Mouse (Mus musculus) liver, embryonic 12.5 days (tissue): ENCODE measurements around the gene Ankrd17. TPM values are rescaled to one million over a fixed set of nuclear protein-coding genes. Genes with fewer than 3 reads are reported as not detected.

Experiments
- ATAC-seq: fragments of 200-750 bp; cut with Nextera tagmentation; 2 replicates; pipeline ENCODE4 v1.8.0; 2017; ENCODE audit warnings: moderate number of reproducible peaks, mild to moderate bottlenecking, moderate library complexity
- H3K27ac ChIP-seq: fragments of 300-500 bp; sonication (generic); 2 replicates; pipeline ENCODE4 v1.5.1; 2016; ENCODE audit warnings: mild to moderate bottlenecking
- H3K27me3 ChIP-seq: fragments of 300-500 bp; sonication (generic); replicated peaks from 2 replicates; pipeline ENCODE4 v1.6.1; 2016; ENCODE audit warnings: mild to moderate bottlenecking, moderate library complexity
- H3K36me3 ChIP-seq: fragments of 300-500 bp; sonication (generic); 2 replicates; pipeline ENCODE4 v1.6.1; 2016; ENCODE audit warnings: mild to moderate bottlenecking, moderate library complexity
- H3K4me1 ChIP-seq: fragments of 300-500 bp; sonication (generic); 2 replicates; pipeline ENCODE4 v1.6.1; 2016
- H3K4me2 ChIP-seq: fragments of 300-500 bp; sonication (generic); 2 replicates; pipeline ENCODE4 v1.6.1; 2016; ENCODE audit warnings: mild to moderate bottlenecking, moderate library complexity
- H3K4me3 ChIP-seq: fragments of 300-500 bp; sonication (generic); 2 replicates; pipeline ENCODE4 v1.5.1; 2016; ENCODE audit warnings: mild to moderate bottlenecking, moderate library complexity
- H3K9ac ChIP-seq: fragments of 300-500 bp; sonication (generic); 2 replicates; pipeline ENCODE4 v1.6.1; 2016; ENCODE audit warnings: mild to moderate bottlenecking, moderate library complexity
- H3K9me3 ChIP-seq: fragments of 300-500 bp; sonication (generic); replicated peaks from 2 replicates; pipeline ENCODE4 v1.6.1; 2016; ENCODE audit warnings: mild to moderate bottlenecking, moderate library complexity
- WGBS: fragments of 180-500 bp; shearing (Covaris S2); methylation state at CpG from one replicate; pipeline ENCODE4 v1.1.7; 2016; ENCODE audit not compliant: insufficient replicate concordance; 5-methylcytosine and 5-hydroxymethylcytosine counted together
- polyA plus RNA-seq: library from polyadenylated mRNA; unstranded; fragments of >200 nt; fragmentation: Nextera tagmentation; extraction: Ambion mirVana; gene quantifications from 2 replicates; pipeline ENCODE4 v1.2.1, GENCODE M21; 2016

The Ankrd17 gene
- polyA plus RNA-seq, 1 experiment from 2014 or later, result 16.3 TPM

GRCm38 (mm10) chr5:90199922-90200632 lies 166.3 kb downstream of the Ankrd17 start:
- no peak overlapping the region for H3K27ac ChIP-seq
- ATAC-seq, result no peak
- H3K4me1 ChIP-seq, result no peaks in the 10 kb centered on the region
- peaks cover 6% of the 10 kb centered on the region for H3K27me3 ChIP-seq
- no peak overlapping the region for H3K4me2 ChIP-seq
- 45% methylated on average over 16 of the region's 16 CpGs for WGBS
- no peak overlapping the region for H3K4me3 ChIP-seq
- H3K36me3 ChIP-seq, result no peaks in the 10 kb centered on the region
- H3K9ac ChIP-seq, result no peak overlapping the region
- no peaks in the 10 kb centered on the region for H3K9me3 ChIP-seq

GRCm38 (mm10) chr5:90194831-90195230 lies 171.5 kb downstream of the Ankrd17 start:
- Histone ChIP-seq H3K4me1 (no peaks in the 10 kb centered on the region), H3K27ac (no peak overlapping the region), H3K4me3 (no peak overlapping the region), H3K36me3 (no peaks in the 10 kb centered on the region), H3K9ac (no peak overlapping the region), H3K9me3 (no peaks in the 10 kb centered on the region), H3K4me2 (no peak overlapping the region), H3K27me3 (no peaks in the 10 kb centered on the region)
- WGBS, result 21% methylated on average over 6 of the region's 6 CpGs
- no peak for ATAC-seq

- no peaks in the 10 kb centered on the region for H3K36me3 ChIP-seq
- H3K9ac ChIP-seq, result no peak overlapping the region
- H3K4me3 ChIP-seq, result no peak overlapping the region
- ATAC-seq, result no peak
- H3K4me2 ChIP-seq, result no peak overlapping the region
- H3K9me3 ChIP-seq, result no peaks in the 10 kb centered on the region
- no peaks in the 10 kb centered on the region for H3K4me1 ChIP-seq
- H3K27me3 ChIP-seq, result no peaks in the 10 kb centered on the region
- 58% methylated on average over 5 of the region's 5 CpGs for WGBS
- no peak overlapping the region for H3K27ac ChIP-seq
Measured at GRCm38 (mm10) chr5:90182782-90183181, 183.6 kb downstream of the Ankrd17 start.

GRCm38 (mm10) chr5:90179094-90179493 lies 187.3 kb downstream of the Ankrd17 start:
- Histone ChIP-seq H3K4me3 (no peak overlapping the region), H3K4me2 (no peak overlapping the region), H3K9ac (no peak overlapping the region), H3K4me1 (no peaks in the 10 kb centered on the region), H3K9me3 (no peaks in the 10 kb centered on the region), H3K27me3 (no peaks in the 10 kb centered on the region), H3K27ac (no peak overlapping the region), H3K36me3 (no peaks in the 10 kb centered on the region)
- no peak for ATAC-seq
- whole genome bisulfite sequencing, result 79% methylated on average over 5 of the region's 5 CpGs

GRCm38 (mm10) chr5:90178116-90178515 lies 188.3 kb downstream of the Ankrd17 start:
- Histone ChIP-seq H3K9me3 (no peaks in the 10 kb centered on the region), H3K4me1 (no peaks in the 10 kb centered on the region), H3K4me3 (no peak overlapping the region), H3K27me3 (no peaks in the 10 kb centered on the region), H3K27ac (no peak overlapping the region), H3K9ac (no peak overlapping the region), H3K36me3 (no peaks in the 10 kb centered on the region), H3K4me2 (no peak overlapping the region)
- no peak for ATAC-seq
- 69% methylated on average over 1 of the region's 1 CpGs for WGBS

Other genes starting within 250 kb of the Ankrd17 start
- 24.1 and 25.7 TPM in 2 replicates for gene Cox18, start 142.6 kb downstream of the Ankrd17 start, polyA plus RNA-seq
- gene Gm9958, start 627 bp upstream of the Ankrd17 start, polyA plus RNA-seq, result 3.2 and 3.5 TPM in 2 replicates
- 1,037 and 1,058 TPM in 2 replicates for gene Alb, start 94.3 kb upstream of the Ankrd17 start, polyA plus RNA-seq
- 6,058 and 6,260 TPM in 2 replicates for gene Afp, start 124.2 kb upstream of the Ankrd17 start, polyA plus RNA-seq
- gene Afm, start 152.4 kb upstream of the Ankrd17 start, polyA plus RNA-seq, result 8.1 and 9.2 TPM in 2 replicates
- gene 5830473C10Rik, start 194.5 kb upstream of the Ankrd17 start, polyA plus RNA-seq, result 0.12 and 0.25 TPM in 2 replicates